Mouse (Mus musculus): ENCODE measurements around the gene Diras1.
"Not testable (repeated sequence)": the region's sequence is repeated elsewhere in the genome, so short reads cannot be mapped to it uniquely, and the experiment has no call there.

The Diras1 gene

GRCm38 (mm10) chr10:81025639-81026275 is at the start of gene Diras1:
Diras1 (minus strand) TSS chr10:81025662.
- DNase-seq (ENCODE audit: low read depth, low spot score), result no peak

- no peak for DNase-seq (ENCODE audit: low read depth, low spot score)
Measured at GRCm38 (mm10) chr10:81073464-81073863, 48.0 kb upstream of the Diras1 start.

GRCm38 (mm10) chr10:81072290-81072689 is 46.8 kb upstream of the Diras1 start:
- no peak for DNase-seq (ENCODE audit: low read depth, low spot score)

- peak; percentile 100 for DNase-seq (ENCODE audit: low read depth, low spot score)
Measured at GRCm38 (mm10) chr10:81069836-81070235, 44.4 kb upstream of the Diras1 start, which contains the start of gene Thop1. Thop1 (plus strand) TSS chr10:81070035.

- DNase-seq (ENCODE audit: low read depth, low spot score), result no peak
Measured at GRCm38 (mm10) chr10:81068706-81069105, 43.2 kb upstream of the Diras1 start.

GRCm38 (mm10) chr10:81064519-81064918 is 39.1 kb upstream of the Diras1 start:
- not testable (repeated sequence) for DNase-seq (ENCODE audit: low read depth, low spot score)

- DNase-seq (ENCODE audit: low read depth, low spot score), result no peak
Measured at GRCm38 (mm10) chr10:81062710-81063109, 37.2 kb upstream of the Diras1 start.

- DNase-seq (ENCODE audit: low read depth, low spot score), result peak; percentile 100
Measured at GRCm38 (mm10) chr10:81059603-81060543, 34.4 kb upstream of the Diras1 start, which contains the start of gene Sgta. Sgta (minus strand) TSS chr10:81060181.

- DNase-seq (ENCODE audit: low read depth, low spot score), result no peak
Measured at GRCm38 (mm10) chr10:81058896-81059295, 33.4 kb upstream of the Diras1 start.

GRCm38 (mm10) chr10:81057406-81058130 is 32.1 kb upstream of the Diras1 start:
- no peak for DNase-seq (ENCODE audit: low read depth, low spot score)

- not testable (repeated sequence) for DNase-seq (ENCODE audit: low read depth, low spot score)
Measured at GRCm38 (mm10) chr10:81055802-81056340, 30.4 kb upstream of the Diras1 start.

GRCm38 (mm10) chr10:81055169-81055568 is 29.7 kb upstream of the Diras1 start:
- DNase-seq (ENCODE audit: low read depth, low spot score), result no peak

- no peak for DNase-seq (ENCODE audit: low read depth, low spot score)
Measured at GRCm38 (mm10) chr10:81052577-81052976, 27.1 kb upstream of the Diras1 start.

GRCm38 (mm10) chr10:81051133-81051532 is 25.7 kb upstream of the Diras1 start:
- DNase-seq (ENCODE audit: low read depth, low spot score), result no peak

- DNase-seq (ENCODE audit: low read depth, low spot score), result peak; percentile 21
Measured at GRCm38 (mm10) chr10:81050645-81051044, 25.2 kb upstream of the Diras1 start.

GRCm38 (mm10) chr10:81045246-81045645 is 19.8 kb upstream of the Diras1 start:
- not testable (repeated sequence) for DNase-seq (ENCODE audit: low read depth, low spot score)

GRCm38 (mm10) chr10:81041458-81042175 is 16.2 kb upstream of the Diras1 start:
- peak; percentile 74 for DNase-seq (ENCODE audit: low read depth, low spot score)

GRCm38 (mm10) chr10:81036988-81037580 is 11.6 kb upstream of the Diras1 start, which contains the start of gene Slc39a3:
Slc39a3 (minus strand) TSS chr10:81037426.
- DNase-seq (ENCODE audit: low read depth, low spot score), result peak; percentile 100

- no peak for DNase-seq (ENCODE audit: low read depth, low spot score)
Measured at GRCm38 (mm10) chr10:81036251-81036650, 10.8 kb upstream of the Diras1 start.

GRCm38 (mm10) chr10:81033586-81033985 is 8.1 kb upstream of the Diras1 start:
- no peak for DNase-seq (ENCODE audit: low read depth, low spot score)
